Mouse (Mus musculus) CD4-positive, CD25-positive, alpha-beta regulatory T cell, adult 4 months (primary cell): ENCODE results near the gene Rilp. TPM values are rescaled to one million over a fixed set of nuclear protein-coding genes. Genes with fewer than 3 reads are reported as not detected.

ENCODE experiments used
- ATAC-seq: one replicate; pipeline ENCODE4 v1.8.0; 2017
- polyA plus RNA-seq, 2 experiments: library from polyadenylated mRNA; unstranded; fragments of 100-300 nt; shearing (Covaris generic); gene quantifications; one replicate each; pipeline ENCODE4 v1.2.1; 2017

Gene Rilp
- polyA plus RNA-seq: under 1 TPM in 1 of 2 experiments, not detected in 1; 0.56 TPM

GRCm38 (mm10) chr11:75509741-75510626 lies at the start of gene Rilp:
TSS of gene Rilp (plus strand) at chr11:75510094.
- ATAC-seq: peak; percentile 51

DNA sequence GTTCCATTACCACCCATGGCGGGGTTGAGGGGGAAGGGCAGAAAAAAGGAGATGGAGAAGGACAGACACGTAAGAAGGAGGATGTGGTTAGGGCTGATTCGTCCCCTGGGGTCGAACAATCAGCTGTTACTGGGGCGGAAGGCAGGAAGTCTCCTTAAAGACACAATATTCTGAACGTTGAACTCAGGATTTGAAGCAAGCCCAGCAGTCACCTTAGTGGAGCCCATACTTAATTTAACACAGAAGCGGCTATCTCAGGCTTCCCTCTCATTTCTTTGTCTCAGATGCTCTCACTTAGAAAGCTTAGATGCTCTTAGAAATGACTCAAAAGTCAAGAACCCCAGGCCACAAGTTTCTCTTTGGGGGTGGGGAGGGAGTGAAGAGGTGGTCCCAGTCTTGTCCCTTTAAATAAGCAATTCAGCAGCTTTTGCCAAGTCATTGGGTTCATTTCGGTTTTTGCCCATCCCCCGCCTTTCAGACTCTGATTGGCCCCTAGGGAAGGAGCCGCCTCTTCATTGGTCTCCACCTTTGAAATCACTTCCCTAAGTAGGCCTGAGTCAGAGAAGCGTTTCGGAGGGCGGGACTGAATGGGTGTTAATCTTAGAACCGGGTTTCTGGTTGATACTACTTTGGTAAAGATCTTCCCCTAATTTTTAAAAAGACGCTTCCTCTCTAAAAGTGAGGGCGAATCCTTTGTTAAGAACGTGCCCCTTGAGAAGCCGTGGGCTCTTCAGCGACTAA lies 49.6 kb upstream of the Rilp start:
- peak; percentile 46 for ATAC-seq

DNA sequence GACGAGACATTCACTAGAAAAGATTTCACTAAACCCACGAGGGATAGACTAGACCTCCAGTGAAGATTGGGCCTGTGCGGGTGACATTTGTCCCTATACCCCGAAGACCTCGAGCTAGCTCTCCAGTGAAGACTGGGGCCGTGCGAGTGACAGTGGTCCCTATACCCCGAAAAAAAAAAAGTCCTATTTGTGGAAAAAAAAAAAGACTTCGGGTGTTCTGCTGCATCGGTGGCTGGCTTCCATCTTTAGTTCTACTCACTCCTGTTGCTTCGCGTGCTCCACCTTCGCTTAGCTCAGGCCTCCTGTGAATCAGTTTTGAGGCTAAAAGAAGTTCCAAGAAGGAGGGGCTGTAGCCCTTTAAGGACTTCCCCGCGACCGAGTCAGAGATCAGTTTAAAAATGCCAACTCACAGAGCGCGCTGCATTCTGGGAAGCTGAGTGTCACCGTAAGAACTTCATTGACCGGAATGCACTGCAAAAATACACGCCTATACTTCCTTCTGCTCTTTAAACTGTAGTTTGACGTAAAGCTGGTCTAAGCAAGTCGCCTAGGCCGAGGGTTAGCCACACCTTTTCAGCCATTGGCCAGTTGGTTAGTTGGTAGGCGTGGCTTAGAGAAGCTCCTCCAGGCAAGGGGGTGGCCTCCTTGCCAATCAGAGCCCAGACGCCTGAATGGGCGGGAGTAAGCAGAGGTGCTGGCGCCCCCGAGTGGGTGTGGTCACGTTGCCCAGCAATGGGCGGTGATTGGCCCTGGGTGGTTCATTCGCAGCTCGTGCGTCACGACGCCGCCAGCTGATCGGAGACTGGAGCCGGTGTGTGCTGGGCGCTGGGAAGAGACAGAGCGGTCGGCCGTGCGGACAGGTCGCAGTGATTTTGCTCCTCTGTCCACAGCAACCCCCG lies 48.8 kb upstream of the Rilp start, which contains the start of gene Tlcd2:
Tlcd2 (plus strand) TSS at position 872 of the 899 bp plus-strand sequence.
- peak; percentile 86 for ATAC-seq

DNA sequence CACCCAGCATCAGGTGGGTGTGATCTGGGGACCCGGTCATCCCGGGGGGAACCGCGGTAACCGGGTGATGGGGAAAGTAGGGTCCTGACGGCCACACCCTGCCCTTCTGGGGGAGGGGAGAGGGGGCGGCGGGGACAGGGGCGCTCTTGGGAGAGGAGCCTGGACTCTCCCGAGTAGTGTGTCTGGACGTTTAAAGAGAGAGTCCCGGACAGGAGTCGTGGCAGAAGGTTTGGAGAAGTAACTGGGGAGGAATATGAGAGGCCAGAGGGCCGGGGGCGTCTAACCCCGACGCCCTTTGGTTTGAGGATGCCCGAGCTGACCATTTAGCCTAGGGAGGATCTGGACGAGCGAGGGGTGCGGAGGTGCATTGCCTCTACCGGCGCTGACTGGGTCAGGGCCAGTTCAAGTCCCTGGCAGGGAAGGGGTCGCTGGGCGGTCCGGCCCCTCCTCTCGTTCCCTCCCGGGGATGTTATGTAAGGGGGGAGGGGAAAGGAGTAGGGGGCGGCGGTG lies 48.1 kb upstream of the Rilp start:
- no peak for ATAC-seq

DNA sequence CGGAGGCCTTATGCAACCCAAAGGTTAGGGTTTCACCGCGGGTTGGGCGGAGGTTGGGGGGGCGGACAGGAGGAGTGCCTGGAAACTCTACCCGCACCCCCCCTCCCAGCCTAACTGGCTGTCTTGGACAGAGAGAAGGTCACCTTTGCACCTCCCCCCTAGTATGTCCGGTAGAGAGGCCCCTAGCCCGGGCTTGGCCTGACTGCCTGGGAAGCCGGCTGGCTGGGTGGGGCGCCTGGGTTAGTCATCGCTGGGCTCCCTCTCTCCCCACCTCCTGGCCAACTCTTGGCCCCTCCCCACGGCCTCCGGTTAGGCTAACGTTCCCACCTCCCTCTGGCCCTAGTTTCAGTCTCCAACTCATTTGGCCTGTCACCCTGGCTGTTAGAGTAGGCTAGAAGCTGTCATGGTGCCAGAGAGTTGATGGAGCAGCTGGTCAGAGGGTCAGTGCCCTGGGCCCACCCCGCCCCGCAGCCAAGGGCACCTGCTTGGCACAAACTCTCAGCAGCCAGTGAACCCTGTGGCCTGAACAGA lies 47.6 kb upstream of the Rilp start:
- ATAC-seq: no peak

DNA sequence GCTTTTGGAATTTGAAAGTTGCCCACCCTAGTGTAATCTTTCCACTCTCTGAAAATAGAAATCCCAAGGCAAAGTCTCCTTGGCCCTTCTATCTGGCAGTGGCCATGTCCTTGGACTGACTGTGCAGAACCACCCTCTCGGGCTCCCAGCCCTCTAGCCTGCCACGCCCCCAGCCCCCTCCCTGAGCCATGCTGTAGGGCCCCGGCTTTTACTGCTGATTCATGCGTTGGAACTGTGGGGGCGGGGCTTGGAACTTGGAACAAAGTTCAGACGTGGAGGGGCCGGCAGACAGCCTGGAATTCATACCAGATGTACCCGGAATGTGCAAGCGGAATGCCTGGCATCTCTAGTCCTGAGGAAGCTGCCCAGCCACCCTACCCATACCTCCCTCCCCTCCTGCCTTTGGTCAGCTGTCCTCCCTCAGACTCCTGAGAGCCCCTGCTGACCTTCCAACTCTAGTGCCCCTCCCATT lies 47.0 kb upstream of the Rilp start:
- ATAC-seq: no peak

GRCm38 (mm10) chr11:75463624-75464023 lies 46.3 kb upstream of the Rilp start:
- ATAC-seq: no peak

- ATAC-seq: no peak
Measured at GRCm38 (mm10) chr11:75464417-75464816, 45.5 kb upstream of the Rilp start.

GRCm38 (mm10) chr11:75465051-75465450 lies 44.8 kb upstream of the Rilp start:
- no peak for ATAC-seq

GRCm38 (mm10) chr11:75466731-75467505 lies 43.0 kb upstream of the Rilp start:
- ATAC-seq: no peak

GRCm38 (mm10) chr11:75467512-75468215 lies 42.2 kb upstream of the Rilp start:
- peak; percentile 64 for ATAC-seq

- no peak for ATAC-seq
Measured at GRCm38 (mm10) chr11:75468410-75468809, 41.5 kb upstream of the Rilp start.

DNA sequence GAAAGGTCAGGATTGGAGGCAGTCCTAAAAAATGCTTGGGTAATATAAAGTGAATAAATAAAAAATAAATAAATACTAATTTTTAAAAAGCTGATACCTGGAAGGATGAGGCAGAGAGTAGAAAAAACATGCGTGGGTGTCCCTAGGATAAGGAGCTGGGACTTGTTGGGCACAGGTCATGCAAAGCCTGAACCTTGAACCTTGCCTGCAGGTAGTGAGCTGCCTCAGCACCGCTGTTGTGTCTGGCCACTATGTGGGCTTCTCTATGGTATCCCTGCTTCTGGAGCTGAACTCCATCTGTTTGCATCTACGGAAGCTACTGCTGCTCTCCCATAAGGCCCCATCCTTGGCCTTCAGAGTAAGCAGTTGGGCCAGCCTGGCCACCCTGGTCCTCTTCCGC lies 40.6 kb upstream of the Rilp start:
- ATAC-seq: no peak

GRCm38 (mm10) chr11:75470675-75471074 lies 39.2 kb upstream of the Rilp start:
- ATAC-seq: no peak

GRCm38 (mm10) chr11:75472469-75473081 lies 37.3 kb upstream of the Rilp start:
- peak; percentile 84 for ATAC-seq

DNA sequence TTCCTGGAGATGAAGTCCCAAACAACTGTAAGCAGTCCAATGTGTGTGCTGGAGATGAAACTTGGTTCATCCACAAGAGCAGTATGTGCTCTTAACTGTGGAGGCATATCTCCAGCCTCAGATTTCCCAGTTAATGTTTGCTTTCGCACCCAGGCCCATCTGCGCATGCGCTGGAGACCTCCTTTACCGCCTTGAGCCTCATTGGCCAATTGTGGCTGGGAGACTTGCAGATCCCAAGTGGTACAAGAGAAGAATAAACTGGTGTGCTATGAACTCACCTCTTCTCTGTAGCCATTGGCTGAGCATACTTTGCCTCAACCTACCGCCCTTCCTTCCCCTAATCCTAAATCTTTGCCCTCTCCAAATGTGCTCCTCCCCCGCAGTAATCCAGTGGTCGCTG lies 36.5 kb upstream of the Rilp start:
- no peak for ATAC-seq

GRCm38 (mm10) chr11:75486192-75486591 lies 23.7 kb upstream of the Rilp start:
- no peak for ATAC-seq

GRCm38 (mm10) chr11:75486601-75487285 lies 23.2 kb upstream of the Rilp start, which contains the start of gene Prpf8:
TSS of gene Prpf8 (plus strand) at chr11:75486816.
- peak; percentile 100 for ATAC-seq

DNA sequence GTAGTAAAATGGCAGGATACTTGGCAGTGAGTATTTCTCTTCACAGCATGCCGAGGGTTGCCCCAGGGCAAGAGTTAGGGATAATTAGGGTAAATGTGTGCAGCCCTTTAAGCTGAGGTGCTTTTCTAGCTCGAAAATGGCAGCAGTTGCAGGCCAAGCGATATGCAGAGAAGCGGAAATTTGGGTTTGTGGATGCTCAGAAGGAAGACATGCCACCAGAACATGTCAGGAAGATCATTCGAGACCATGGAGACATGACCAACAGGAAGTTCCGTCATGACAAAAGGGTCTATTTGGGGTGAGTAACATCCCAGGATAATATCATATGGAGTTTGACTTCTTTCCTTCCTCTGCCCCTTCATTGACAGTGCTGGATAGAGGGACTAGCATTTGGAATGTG lies 22.4 kb upstream of the Rilp start:
- ATAC-seq: no peak
